Mouse (Mus musculus): ENCODE measurements at regions not wholly inside any gene's neighbourhood (a gene's known extent, or its start where the extent isn't known, plus 50 kb on each side); places are given as distances from the start of the nearest gene placed in this dataset.

DNA sequence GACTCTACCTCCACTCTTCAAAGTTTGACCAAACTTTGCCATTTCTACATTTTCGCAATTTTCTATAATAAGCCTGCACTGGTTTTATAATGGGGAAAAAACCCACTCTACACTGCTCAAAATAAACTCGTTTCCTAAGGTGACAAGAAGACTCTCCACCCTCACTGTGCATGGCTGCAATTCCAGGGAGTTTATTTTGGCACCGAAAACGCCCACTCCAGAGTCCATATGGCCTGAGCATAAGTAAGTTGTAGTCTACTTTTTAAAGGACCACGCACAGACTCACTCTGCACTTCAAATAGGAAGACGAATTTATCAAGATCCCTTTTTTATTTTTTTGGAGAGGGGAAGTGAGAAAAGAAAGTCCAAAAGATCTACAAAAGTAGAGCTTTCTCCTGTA is 219.4 kb downstream of the Pdcd6ip start:
- DNase-seq: no peak

DNA sequence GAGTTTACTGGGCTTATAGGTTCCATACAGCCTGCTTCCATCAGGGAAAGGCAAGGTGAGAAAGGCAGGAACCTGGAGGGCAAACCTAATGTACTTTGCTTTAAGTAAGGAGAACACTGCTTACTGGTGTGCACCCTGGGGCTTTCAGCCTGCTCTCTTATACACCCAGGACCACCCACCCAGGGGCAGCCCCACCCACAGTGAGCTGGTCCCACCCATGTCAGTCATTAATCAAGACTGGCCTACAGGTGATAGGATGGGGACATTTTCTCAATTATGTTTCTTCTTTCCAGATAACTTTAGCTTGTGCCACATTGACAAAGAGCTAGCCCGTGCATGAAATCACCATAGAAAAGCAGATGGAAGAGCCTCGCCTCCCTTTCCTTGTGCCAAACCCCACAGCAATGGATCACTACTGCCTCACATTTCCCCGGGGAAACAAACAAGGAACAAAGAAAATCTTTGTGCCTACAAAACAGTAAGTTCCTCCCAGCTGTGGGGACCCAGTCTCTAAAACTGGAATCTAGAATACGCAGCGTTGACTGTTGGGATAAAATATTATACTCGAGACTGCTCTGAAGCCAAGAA is 221.5 kb downstream of the Pdcd6ip start:
- peak; percentile 3 for DNase-seq

DNA sequence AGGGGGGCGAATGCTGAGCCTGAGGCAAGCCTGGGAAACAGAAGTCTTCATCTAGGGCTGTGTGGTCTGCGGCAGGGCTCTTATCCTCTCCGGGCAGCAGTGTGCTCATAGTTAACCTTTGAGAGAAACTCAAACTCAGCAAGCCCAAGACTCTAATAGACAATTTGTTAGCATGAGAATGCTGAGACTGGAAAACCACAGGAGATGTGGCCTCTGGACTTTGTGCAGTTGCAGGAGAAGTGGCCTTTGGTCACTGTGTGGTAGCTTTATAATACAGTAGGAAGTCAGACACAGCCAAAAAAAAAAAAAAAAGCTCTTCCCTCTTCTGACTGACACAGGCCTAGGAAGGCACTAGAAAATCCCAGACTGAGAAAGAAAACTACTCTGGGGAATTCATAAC is 228.2 kb downstream of the Pdcd6ip start:
- no peak for DNase-seq

DNA sequence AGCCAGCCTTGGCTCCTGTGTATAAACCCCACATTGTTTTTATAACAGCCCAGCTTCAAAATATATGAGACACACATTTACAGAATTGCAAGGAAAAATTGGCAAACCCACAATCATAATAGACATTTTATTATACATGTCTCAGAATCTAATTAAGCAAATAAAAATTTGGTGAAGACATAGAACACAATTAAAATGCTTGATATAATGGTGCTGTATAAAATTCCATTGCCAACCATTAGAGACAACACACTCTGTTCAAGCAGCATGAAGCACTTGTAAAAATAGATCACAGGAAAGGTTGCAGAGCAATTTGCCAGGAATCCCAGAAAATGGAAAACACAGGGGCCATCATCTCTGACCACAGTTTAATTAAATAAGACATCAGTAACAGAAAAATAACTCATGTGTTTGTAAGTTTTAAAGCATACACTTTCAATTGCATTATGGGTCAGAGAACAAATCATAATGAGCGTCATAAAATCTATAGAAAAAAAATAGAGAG is 229.2 kb downstream of the Pdcd6ip start:
- no peak for DNase-seq

DNA sequence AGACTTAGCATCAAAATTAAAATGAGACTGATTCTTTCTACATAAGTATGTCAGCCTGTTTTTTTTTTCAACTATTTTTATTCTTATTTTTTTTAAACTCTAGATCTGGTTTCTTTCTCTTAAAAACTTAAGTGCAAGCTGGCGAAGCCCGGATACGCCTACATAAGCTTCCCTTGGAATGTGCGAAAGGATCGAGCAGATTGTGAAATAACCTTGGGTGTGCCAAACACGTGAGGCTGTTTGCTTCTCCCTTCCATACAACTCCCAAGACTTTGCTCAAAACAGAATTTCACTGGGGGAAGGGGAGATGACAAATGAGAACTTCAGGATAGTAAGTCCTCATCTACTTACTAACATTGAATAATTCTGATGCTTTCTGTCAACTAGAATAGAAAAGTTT is 236.3 kb downstream of the Pdcd6ip start:
- no peak for DNase-seq

DNA sequence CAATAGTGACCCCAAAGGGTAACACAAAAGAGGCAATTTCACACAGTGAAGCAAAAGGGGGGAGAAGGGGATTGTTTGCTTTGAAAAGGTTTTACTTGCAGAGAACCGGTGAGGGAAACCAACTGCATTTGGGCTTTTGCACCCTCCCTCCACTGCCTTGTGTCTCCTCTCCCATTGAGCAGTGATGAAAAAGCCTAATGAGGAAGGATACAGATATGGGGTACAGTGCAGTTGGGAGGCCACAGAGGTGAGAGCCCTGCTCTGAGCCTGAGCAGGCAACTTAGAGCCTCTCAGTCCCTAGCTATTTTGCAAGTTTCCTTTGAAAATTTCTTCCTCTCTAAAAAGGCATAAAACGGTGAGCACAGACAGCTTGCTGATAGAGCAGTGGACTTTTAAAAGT is 245.2 kb downstream of the Pdcd6ip start:
- DNase-seq: no peak

DNA sequence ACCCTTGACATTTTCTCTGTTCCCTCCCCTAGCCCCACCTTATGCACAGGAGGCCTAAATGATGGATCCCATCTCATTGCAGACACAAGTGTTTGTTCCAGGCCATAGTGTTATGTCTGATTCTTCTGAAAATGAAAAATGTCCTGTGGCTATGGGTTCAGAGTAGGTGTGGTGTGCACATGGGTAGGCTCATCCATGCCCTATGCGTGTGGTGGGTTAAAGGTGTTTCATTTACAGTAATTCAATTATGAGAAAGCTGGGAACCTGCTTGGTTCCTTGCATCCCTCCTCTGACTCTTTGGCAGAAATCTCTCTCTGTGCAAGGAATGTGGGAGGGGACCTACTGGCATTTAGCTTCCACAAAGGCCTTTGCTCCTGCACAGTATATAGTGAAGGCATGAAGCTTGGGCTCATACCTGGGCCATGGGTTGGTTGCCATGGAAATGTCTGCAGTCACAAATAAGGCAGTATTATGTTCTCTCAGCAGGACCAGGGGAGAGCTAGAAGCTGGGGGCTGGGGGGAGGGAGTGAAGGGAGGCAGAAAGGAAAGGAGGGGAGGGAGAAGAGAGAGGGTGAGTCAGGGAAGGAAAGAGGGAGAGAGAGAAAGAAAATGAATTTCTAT is 245.7 kb downstream of the Pdcd6ip start:
- peak; percentile 51 for DNase-seq

DNA sequence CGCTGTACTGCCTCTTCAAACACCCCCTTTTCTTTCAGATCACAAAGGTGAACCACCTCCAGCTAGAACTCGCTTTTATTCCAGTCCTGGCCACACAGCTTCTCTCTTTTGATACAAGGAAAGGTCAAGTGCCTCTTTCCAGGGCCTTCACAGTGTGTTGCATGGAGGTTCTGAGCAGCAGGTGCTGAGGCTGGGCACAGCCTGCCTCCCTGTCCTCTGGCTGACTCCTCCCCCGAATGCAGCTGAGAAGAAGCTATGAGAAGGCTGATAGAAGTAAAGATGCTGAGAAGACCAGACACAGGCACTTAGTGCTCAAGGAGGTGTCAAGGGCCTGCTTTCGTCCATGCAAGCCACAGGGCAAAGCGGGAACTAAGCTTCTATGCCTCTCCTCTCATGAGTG is 248.2 kb downstream of the Pdcd6ip start:
- no peak for DNase-seq

DNA sequence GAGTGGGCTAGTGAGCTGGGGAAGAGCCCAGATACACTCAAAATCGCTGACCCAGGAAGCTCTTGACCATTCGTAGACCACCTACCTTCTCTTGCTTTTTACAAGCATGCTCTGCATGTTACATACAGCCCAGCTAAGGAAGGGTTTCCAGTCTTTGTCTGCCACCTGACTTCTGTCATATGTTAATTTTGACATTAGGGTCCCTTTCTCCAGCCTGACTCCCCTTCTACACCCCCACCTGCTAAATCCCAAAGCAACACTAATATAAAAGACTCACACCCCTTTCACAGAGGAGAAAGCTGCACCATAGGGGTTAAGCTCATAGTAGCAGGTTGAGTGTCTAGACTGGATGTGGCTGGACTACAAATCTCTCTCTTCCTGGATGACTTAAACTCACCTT is 248.8 kb downstream of the Pdcd6ip start:
- DNase-seq: no peak

DNA sequence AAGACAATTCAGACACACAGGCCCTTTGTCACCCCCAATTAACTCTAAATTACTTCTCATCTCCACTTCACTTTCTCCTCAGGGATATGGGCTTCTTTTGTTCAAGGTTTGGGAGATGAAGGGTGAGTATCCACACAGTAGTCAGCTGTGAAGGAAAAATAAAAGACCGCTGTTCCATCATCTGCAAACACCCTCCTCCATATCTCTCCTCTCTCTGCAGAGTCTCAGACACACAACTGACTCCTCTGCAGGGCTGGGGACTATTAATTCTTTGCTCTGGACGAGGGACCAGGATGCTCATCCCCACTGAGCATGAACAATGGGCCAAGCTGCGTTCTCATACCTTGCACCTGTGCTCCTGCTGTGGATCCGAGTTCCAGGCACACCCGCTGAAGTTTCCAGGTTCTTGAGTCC is 249.3 kb downstream of the Pdcd6ip start:
- DNase-seq: no peak

DNA sequence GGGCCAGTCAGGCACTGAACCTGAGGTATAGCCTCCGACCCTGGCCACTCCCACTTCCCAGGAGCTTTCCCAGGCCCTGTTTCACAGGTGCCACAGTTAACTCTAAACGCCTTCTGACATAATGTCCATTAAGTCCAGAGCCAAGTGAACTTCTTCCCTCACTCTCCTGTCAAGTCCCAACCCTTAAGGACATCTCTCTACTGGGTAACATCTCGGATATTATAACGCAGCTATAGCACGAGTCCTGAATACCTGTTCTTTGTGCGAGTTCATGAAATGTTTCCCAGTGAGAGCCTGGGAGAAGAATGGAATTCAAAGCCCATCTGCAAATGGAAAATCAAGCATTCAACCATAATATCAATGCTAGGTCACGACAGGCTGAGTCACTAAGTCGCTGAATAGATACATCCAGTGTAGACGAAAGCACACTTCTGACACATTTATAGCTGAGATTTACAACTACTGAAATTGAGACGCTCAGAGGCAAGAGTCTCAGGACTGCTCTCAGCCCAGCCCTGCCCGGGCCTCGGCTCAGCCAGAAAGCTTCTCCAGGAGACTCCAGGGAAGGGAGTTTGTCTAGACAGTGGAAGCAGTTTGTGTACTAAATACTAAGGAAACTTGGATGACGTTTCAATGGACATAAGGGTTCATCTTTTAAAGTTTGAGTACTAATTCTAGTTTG is 250.7 kb downstream of the Pdcd6ip start:
- peak; percentile 15 for DNase-seq

DNA sequence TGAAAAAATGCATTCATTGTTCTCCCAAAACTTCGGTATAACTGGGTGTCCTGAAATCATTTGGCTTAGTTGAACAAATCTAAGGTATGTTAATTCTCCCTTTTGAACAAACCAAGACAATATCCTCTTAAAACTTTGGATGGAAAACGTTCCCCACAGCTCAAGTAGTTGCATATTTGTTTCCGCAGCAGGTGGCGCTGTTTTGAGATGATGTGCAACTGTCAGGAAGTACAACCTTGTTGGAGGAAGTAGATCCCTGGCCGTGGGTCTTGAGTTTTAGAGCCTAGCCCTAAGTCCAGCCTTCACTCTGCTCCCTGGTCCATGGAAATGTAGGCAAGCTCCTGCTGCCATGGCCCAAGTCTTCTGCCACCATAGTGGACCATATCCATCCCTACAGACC is 252.5 kb downstream of the Pdcd6ip start:
- no peak for DNase-seq

DNA sequence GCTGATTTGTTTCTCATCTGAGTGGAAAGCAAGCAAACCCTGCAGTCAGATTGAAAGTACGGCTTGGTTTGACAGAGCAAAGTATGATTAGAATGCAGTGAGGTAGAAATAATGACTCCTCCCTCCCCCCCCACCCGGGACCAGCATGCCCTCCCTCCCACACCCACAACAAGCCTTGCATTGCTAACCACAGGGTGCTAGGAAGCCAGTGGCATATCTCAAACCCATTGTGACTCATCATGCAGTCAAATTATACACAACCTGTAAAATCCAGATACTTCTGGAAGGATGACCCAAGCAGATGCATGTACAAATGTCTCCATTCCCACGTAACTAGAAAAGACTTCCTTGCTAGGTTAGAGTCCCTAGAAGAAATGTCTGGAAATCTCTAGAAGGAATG is 254.8 kb downstream of the Pdcd6ip start:
- no peak for DNase-seq

DNA sequence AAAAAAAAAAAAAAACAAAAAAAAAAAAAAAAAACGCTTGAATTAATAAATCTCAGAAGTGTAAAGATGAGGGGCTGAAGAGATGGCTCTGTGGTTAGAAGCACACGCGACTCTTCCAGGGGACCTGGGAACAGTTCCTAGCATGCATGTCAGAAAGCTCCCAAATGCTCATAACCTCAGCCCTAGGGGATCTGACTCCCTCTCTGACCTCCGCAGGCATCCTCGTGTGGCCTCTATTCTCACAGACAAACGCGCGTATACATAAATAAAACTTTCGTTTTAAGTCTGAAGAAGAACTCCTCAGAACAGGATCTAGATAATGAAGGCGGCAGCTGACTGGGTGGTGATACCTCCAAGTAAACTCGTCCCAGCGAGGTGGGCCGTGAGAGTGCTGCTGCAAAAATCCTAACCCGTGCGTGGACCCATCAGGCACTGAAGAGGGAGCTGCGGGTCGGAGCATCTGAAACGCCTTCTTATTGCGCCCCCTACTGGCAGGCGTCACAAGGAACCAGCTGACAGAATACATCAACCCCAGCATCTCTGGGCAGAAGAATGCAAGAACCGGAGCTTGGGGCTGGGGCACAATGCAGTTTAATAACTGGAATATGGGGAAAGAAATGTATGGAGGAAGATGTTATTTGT is 266.2 kb downstream of the Pdcd6ip start:
- DNase-seq: peak; percentile 91

DNA sequence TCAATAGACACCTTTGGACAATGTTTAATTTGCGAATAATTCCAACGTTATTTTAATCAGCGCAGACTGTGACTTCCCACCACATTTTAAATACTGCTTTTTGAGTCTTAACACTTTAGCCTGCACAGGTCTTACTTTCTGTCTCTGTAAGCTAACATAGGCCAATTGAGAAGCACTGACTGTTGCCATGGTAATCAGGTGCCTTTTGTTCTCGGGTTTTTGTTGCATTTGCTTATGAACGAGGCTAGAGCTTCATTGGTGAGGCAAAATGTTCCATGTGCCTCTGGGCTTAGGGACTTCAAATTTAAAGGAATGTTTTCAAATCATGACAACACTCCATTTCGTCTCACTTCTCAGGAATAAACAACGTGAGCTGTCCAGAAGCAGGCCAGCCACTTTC is 269.7 kb downstream of the Pdcd6ip start:
- DNase-seq: no peak

DNA sequence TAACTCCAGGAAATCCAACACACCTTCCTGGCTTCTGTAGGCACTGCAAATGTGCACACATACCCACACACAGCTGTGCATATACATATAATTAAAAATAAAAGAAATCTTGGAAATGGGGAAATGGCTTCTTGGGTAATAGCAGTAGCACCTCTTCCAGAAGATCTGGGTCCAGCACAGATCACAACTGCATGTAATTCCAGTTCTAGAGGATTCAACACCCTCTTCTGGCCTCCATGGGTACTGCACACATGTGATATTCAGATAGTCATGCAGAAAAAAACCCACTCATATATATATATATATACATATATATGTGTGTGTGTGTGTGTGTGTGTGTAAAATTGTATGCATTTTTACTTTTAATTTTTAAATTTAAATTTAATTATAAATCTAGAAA is 272.1 kb downstream of the Pdcd6ip start:
- DNase-seq: peak; percentile 19

DNA sequence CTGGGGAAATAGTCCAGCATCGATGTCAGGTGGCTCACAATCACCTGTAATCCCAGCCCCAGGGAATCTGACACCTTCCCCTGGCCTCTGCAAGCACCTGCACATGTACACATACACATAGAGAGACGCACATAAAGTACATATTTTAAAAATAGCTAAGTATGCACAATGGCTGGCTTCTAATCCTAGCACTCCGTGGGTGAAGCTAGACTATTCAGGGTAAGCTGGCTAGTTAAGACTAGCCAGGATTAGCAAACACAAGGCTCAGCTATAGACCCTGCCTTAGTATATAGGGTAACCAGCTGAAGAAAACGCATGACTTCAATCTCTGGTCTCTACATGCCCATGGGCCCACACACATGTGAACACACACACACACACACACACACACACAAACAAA is 274.6 kb downstream of the Pdcd6ip start:
- DNase-seq: no peak

DNA sequence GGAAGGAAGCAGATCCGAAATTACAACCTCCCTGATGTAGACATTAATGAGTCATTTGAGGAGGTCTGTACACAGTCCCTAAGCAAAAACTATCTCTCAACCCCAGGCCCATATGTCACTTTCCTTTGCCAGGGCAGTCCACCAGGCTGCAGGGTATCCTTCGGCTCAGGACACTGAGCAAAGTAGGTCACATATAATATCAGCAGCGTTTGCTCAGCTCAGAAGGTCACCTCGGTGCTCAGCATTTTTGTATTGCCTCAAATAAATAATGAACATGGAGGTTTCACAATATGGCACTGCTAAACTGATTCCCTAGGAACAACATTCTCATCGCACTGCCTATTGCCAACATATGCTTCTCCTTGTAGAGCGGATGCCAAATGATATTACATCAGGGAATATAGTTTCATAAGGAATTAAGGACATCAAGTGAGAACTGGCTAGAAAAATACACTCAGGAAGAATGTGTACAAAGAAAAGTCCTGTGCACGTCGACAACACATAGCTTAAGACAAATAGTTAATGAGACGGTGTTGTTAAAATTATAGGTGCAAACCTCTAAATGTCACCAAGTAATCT is 275.4 kb downstream of the Pdcd6ip start:
- no peak for DNase-seq

DNA sequence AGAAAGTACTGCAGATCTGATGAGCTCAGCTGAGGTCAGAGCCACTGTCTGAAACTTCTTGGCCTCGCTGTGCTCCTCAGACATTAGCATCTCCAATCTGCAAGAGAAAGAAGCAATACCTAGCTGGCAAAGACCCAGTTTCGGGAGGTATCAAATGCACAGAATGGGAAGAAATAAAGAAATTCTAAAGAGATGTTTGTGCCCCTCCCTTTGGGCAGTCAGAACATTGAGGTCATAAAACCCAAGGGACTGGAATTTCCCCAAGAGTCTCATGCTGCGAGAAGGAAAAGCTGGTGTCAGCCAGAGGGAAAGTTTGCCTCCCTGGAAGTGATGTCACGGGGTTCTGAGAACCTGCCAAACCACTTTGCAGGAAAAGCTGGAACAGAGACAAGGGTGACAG is 277.6 kb downstream of the Pdcd6ip start:
- DNase-seq: no peak

DNA sequence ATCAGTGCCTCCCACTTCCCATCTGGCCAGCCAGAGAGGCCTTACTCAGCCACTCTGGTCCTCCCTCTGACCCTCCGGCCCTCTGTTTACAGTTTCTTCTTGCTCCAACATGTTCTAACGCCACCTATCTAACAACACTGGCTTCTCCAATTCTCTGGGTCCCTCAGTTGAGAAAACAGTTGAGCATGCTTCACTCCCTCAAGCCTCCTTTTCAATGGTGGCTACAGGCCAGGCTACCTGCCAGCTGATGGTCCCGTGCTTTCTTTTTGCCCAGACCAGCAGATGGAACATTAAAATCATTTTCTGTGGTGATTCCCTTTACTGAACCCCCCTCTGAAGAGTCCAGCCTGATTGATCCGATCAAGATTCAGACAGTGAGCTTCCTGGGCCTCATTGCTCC is 280.8 kb downstream of the Pdcd6ip start:
- DNase-seq: no peak

DNA sequence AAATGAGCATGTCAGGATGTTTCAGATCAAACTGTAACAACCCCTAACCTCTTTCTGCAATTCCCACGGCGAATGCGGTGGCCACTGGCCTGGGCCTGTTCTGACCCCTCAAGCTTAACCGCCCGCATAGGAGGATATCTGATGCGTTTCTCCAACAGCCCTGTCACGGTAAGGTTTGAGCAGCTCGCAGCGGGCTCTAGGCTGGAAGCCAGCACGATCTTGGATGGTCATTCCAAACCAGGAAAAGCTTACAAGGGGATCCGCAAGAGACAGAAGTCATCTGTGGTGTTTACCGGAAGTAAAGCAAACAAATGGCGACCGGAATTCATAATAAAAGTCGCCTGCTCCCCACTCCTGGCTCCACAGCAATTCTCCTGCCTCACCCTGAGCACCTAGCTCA is 281.7 kb downstream of the Pdcd6ip start:
- no peak for DNase-seq

DNA sequence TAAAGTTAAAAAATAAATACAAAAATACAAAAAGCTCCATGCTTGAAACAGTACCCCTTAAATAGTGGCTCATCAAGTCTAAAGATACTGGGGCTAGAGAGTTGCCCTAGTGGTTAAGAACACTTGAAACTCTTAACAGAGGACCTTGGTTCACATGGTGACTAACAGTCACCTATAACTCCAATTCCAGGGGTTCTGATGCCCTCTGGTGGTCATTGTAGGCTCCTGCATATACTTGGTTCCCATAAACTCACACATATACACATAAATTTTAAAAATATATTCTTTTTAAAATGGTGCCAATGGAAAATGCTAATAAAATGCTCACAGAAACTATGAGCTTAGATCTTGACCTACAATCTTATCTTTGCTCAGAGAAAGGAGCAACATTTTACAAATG is 286.4 kb downstream of the Pdcd6ip start:
- DNase-seq: peak; percentile 39

DNA sequence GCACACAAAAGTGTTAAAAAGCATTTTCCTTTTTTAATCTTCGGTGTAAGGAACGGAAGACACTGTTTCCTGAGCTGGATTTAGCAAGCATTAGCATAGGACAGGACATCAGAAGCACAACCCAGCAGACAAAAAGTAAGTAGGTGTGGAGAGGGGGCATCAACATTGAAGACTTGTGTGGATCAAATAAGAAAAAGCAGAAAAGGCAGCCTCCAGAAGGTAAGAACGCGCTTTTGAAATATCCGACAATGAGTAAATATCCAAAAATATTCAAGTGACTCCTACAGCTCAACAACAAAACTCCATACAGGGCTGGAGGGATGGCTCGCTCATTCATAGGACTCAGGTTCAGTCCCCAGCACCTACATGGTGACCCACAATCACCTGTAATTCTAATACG is 286.9 kb downstream of the Pdcd6ip start:
- DNase-seq: no peak

DNA sequence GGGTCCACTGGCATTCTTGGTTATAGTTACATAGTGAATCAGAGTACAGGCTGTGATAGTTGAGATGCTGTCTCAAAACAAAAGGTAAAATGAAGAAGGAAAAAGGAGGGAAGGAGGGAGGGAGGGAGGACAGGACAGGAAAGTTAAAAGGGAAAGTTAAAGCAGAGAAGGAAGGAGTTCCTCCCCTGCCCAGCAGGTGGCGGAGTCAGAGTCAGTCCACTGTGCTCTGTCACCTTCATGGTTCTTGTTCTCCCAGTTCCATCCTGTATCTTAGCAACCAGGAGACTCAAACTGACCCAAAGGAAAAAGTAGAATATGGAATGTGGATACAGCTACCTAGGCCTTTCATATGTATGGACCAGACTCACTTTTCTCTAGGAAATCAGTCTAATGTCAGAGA is 288.3 kb downstream of the Pdcd6ip start:
- DNase-seq: peak; percentile 14

Measured in embryo, embryonic 11 days (tissue).